Comparison of ENCODE assay signal across 10 mouse cellular contexts in the genomic region with DNA sequence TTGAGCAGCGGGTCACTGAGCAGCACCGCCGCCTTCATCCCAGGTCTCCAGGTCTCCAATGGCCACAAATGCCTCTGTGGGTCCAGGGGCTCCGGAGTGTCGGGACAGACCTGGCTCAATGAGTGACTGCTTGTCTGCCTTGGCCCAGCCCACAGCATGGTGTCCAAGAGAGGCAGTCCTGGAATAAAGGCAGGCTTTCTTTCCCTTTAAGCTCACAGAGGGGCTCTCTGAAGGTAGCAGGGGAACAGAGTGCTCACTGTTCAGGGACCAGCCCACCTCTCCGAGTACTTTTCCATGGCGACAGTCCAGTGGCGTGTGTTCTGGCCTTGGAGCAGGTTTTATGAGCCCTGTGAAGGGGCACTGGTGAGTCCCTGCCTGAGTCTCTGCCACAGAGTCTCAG.
A peak's percentile ranks its signal among the peaks of the same experiment; 100 is the strongest.
DNase-seq lines count a peak whose midpoint lies in the region; ATAC-seq and TF ChIP-seq lines count a peak whose summit lies in the region.
"Had no signal": no experiment of that assay in that cellular context is flagged by ENCODE, and none has a peak within 500 bp of the region (broad histone marks: within the 10 kb centered on the region; RNA-seq: fewer than 3 reads in every experiment).

No protein-coding gene starts in this region.

- no peak overlapping the region for H3K4me3 ChIP-seq in lung, embryonic 16.5 days (ENCODE audit: low read length)
- H3K4me3 ChIP-seq in embryonic facial prominence, embryonic 14.5 days (ENCODE audit: low read depth, low read length) = no peak overlapping the region
- H3K4me3 ChIP-seq in hindbrain, embryonic 12.5 days = no peak overlapping the region
- no peak overlapping the region for H3K4me3 ChIP-seq in midbrain, postnatal 0 days (ENCODE audit: low read depth, low read length)
- H3K4me3 ChIP-seq: heart, adult 2 months had no signal

- peak; percentile 74; the same call in 1 of the 2 replicates for ATAC-seq in lung, embryonic 16.5 days (ENCODE audit: low read depth)
- peak; percentile 69 for ATAC-seq in embryonic facial prominence, embryonic 14.5 days (ENCODE audit: low read depth)
- peak; percentile 23; the same call in 1 of the 2 replicates for ATAC-seq in hindbrain, embryonic 12.5 days (ENCODE audit: low FRiP score)
- ATAC-seq in midbrain, postnatal 0 days (ENCODE audit: low FRiP score) = no peak
- ATAC-seq: liver, postnatal 0 days had no signal

- 46% methylated on average over 8 of the region's 8 CpGs for WGBS in lung, embryonic 16.5 days
- WGBS in embryonic facial prominence, embryonic 14.5 days = 49% methylated on average over 8 of the region's 8 CpGs
- WGBS in hindbrain, embryonic 12.5 days = 49% methylated on average over 8 of the region's 8 CpGs
- WGBS in midbrain, postnatal 0 days = 53% methylated on average over 8 of the region's 8 CpGs

- peaks cover 2% of the 10 kb centered on the region; the same call in 1 of the 2 replicates for H3K4me1 ChIP-seq in lung, embryonic 16.5 days (replicated peaks; ENCODE audit: control insufficient read depth, insufficient read depth, low read length)
- H3K4me1 ChIP-seq in embryonic facial prominence, embryonic 14.5 days (ENCODE audit: control insufficient read depth, insufficient read depth, low read length) = peaks cover 21% of the 10 kb centered on the region
- H3K4me1 ChIP-seq in hindbrain, embryonic 12.5 days = peaks cover 54% of the 10 kb centered on the region
- peaks cover 8% of the 10 kb centered on the region; the same call in 1 of the 2 replicates for H3K4me1 ChIP-seq in midbrain, postnatal 0 days (ENCODE audit: insufficient read depth, low read length)

- no peaks in the 10 kb centered on the region for H3K9me3 ChIP-seq in lung, embryonic 16.5 days (ENCODE audit: control insufficient read depth, low read length)
- H3K9me3 ChIP-seq in embryonic facial prominence, embryonic 14.5 days (ENCODE audit: control insufficient read depth, low read length) = no peaks in the 10 kb centered on the region
- H3K9me3 ChIP-seq in hindbrain, embryonic 12.5 days (replicated peaks) = no peaks in the 10 kb centered on the region
- no peaks in the 10 kb centered on the region for H3K9me3 ChIP-seq in midbrain, postnatal 0 days (ENCODE audit: low read length)

- peak overlapping the region; percentile 6; the same call in 1 of the 2 replicates for H3K4me2 ChIP-seq in lung, embryonic 16.5 days (ENCODE audit: low read depth, low read length)
- H3K4me2 ChIP-seq in embryonic facial prominence, embryonic 14.5 days (ENCODE audit: low read depth, low read length) = no peak overlapping the region
- H3K4me2 ChIP-seq in hindbrain, embryonic 12.5 days (replicated peaks) = no peak overlapping the region
- no peak overlapping the region for H3K4me2 ChIP-seq in midbrain, postnatal 0 days (ENCODE audit: low read depth, low read length, poor library complexity, severe bottlenecking)

- no peaks in the 10 kb centered on the region for H3K27me3 ChIP-seq in lung, embryonic 16.5 days (ENCODE audit: control insufficient read depth, insufficient read depth, low read depth, low read length)
- H3K27me3 ChIP-seq in embryonic facial prominence, embryonic 14.5 days (replicated peaks; ENCODE audit: control insufficient read depth, insufficient read depth, low read length) = no peaks in the 10 kb centered on the region
- peaks cover 3% of the 10 kb centered on the region; the same call in 1 of the 2 replicates for H3K27me3 ChIP-seq in hindbrain, embryonic 12.5 days
- H3K27me3 ChIP-seq in midbrain, postnatal 0 days (ENCODE audit: insufficient read depth, low read length) = no peaks in the 10 kb centered on the region

- H3K27ac ChIP-seq in lung, embryonic 16.5 days (ENCODE audit: low read length) = peak overlapping the region; percentile 63
- peak overlapping the region; percentile 68 for H3K27ac ChIP-seq in embryonic facial prominence, embryonic 14.5 days (replicated peaks; ENCODE audit: low read depth, low read length)
- H3K27ac ChIP-seq in hindbrain, embryonic 12.5 days = peak overlapping the region; percentile 77
- H3K27ac ChIP-seq in midbrain, postnatal 0 days (ENCODE audit: low read depth, low read length) = no peak overlapping the region
- H3K27ac ChIP-seq: heart, adult 2 months had no signal

- no peak overlapping the region for H3K9ac ChIP-seq in lung, embryonic 16.5 days (ENCODE audit: low read length)
- no peak overlapping the region for H3K9ac ChIP-seq in embryonic facial prominence, embryonic 14.5 days (ENCODE audit: low read depth, low read length)
- no peak overlapping the region for H3K9ac ChIP-seq in hindbrain, embryonic 12.5 days
- no peak overlapping the region for H3K9ac ChIP-seq in midbrain, postnatal 0 days (replicated peaks; ENCODE audit: low read length, poor library complexity, severe bottlenecking)
- H3K9ac ChIP-seq: liver, postnatal 0 days had no signal

- no peak for TF ChIP-seq CTCF in midbrain, postnatal 0 days (IDR thresholded peaks at IDR 0.05)

- no peaks in the 10 kb centered on the region for H3K36me3 ChIP-seq in lung, embryonic 16.5 days (ENCODE audit: control insufficient read depth, insufficient read depth, low read length)
- H3K36me3 ChIP-seq in embryonic facial prominence, embryonic 14.5 days (ENCODE audit: control insufficient read depth, insufficient read depth, low read length) = no peaks in the 10 kb centered on the region
- H3K36me3 ChIP-seq in hindbrain, embryonic 12.5 days = no peaks in the 10 kb centered on the region
- no peaks in the 10 kb centered on the region for H3K36me3 ChIP-seq in midbrain, postnatal 0 days (ENCODE audit: insufficient read depth, low read length)

- DNase-seq in lung, postnatal 14 days = no peak
- peak; percentile 56 for DNase-seq in embryonic facial prominence, embryonic 14.5 days (ENCODE audit: low spot score)
- peak; percentile 57 for DNase-seq in midbrain, postnatal 0 days (ENCODE audit: low spot score)
- DNase-seq in thymus, postnatal 0 days (ENCODE audit: low spot score) = no peak
- DNase-seq in adipocyte (ENCODE audit: low spot score) = no peak
- no peak for DNase-seq in thymus, adult 18-20 months
- DNase-seq: heart, adult 2 months; liver, postnatal 0 days had no signal

Comparison
In these comparisons a context has a peak if more than half of its experiments do, and no peak if none do; other contexts are left out.
1. DNase-seq: peak in embryonic facial prominence, embryonic 14.5 days (single experiment) and midbrain, postnatal 0 days (single experiment); none in lung, postnatal 14 days (single experiment), thymus, postnatal 0 days (single experiment), adipocyte (single experiment) and thymus, adult 18-20 months (0 of 2).